Mouse (Mus musculus): ENCODE measurements around the gene Kremen2.

GRCm38 (mm10) chr17:23738836-23739201, 6.8 kb downstream of the Kremen2 start:
- no peak for TF ChIP-seq POLR2A (IDR thresholded peaks at IDR 0.05; ENCODE audit: borderline replicate concordance, extremely low read depth, low read depth, low read length)
- no peak for TF ChIP-seq CTCF (IDR thresholded peaks at IDR 0.05; ENCODE audit: insufficient read depth, low read length)
